Mouse (Mus musculus): ENCODE data around the gene Kdm2b.

GRCm38 (mm10) chr5:123024965-123025573, 35.4 kb upstream of the Kdm2b start:
- TF ChIP-seq POLR2A (IDR thresholded peaks at IDR 0.05; ENCODE audit: low read depth, low read length): no peak
- no peak for TF ChIP-seq CTCF (IDR thresholded peaks at IDR 0.05; ENCODE audit: extremely low read depth, insufficient read depth, insufficient read length, insufficient replicate concordance)

All from spleen, adult 2 months (tissue).